Mouse (Mus musculus): ENCODE data around the gene Lyve1.
"Not testable (repeated sequence)": the region's sequence is repeated elsewhere in the genome, so short reads cannot be mapped to it uniquely, and the experiment has no call there.

The Lyve1 gene

DNA sequence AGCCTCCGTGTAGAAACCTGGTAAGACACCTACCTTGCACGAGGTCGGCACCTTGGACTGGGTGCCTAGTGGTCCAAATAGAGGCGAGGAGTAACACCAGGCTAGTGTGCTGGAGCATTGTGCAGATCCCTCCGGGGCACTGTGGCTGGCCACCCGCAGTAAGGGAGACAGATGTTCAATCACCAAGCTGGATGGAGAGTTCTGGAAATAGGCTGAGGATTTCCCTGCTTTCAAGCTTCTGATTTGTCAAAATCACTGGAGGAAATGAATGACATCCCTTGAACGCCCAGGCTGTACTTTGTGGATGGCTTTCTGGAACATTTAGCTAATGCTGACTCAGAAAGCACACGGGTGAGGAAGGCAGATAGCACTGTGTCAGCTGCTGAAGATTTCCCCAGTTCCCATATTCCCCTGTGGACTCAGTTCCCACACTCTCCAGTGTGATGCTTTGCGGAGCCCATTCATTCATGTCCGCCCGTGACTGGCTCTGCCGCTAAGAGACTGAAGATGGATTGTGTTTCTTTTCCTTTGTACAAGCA, at the start of gene Lyve1:
Lyve1 (minus strand) TSS at position 489 of the 539 bp plus-strand sequence.
- DNase-seq (ENCODE audit: low spot score in 2 of 2): no peak

DNA sequence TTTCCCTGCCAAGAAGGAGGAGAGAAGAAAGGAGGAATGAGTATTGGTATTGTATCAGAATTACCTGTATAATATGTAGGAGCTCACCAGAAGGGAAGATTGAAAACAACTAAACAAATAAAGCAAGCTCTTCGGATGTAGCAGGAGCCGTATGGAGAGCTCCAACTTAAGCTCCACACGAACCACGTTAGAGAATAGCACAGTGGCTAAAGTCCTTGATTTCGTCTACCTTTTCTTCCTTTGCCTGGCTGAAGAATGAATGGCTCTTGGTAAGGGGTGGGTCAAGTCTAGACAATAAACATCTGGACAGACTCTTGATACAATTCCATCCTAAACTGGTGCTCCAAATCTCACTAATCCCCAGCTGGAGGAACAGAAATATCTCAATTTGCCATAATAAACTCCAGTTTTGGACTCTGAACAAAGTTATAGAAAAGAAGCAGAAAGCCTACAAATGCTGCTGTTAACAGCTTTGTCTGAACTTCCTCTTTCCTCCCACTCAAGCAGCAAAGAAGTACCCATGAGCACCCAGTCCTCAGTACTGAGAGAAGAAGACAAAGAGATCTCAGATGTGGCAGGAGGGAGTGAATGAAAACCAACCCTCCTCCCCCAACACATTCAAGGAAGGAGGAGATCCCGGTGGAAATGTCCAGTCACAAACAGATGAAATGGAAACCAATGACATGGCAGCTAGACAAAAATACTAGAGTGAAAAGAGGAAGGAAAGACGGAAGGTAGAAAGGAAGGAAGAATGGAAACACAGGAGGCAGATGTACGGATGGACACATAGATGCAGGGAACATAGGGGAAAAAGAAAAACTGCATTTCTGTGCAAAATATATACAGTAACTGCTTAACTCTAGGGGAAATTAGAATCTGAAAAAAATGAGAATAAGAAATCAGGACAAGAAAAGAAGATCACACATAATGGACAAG, 45.4 kb upstream of the Lyve1 start:
- DNase-seq (ENCODE audit: low spot score in 2 of 2): no peak

DNA sequence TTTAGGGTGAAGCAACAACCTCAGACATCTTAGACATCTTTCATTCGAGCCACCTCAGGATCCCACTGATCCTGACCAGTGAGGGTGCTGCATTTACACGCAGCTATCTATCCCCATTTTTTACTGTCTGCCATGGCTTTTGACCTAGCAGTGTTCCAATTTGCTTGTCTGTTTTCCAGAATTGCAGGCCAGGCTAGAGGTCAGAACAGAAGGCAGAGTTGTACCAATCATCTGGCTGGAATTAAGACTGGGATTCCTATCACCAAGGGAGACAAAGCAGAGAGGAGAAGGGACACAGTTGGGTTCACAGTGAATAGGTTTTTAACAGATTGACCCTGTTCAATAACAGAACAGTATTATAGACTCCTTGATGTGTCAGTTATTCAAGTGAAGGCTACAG, 43.5 kb upstream of the Lyve1 start:
- DNase-seq (ENCODE audit: low spot score in 2 of 2): no peak

DNA sequence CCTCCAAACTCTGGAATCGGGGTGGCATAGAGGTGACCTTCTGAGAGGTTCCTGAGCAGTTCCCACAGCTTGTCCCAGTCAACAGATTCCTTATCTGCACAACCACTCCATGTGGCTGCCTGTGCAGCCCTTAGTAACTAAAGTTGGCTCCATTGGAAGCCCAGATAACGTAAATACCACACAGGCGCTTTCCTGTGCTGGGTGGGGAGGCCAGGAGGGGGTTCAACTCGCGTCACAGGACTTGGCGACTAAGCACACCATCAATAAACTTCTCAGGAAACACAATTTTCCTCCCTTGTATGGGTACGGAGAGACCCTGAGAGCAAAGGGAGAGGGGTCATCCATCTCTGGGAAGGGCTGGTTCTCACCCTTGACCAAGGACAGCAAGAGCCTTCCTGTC, 40.2 kb upstream of the Lyve1 start:
- no peak for DNase-seq (ENCODE audit: low spot score in 2 of 2)

DNA sequence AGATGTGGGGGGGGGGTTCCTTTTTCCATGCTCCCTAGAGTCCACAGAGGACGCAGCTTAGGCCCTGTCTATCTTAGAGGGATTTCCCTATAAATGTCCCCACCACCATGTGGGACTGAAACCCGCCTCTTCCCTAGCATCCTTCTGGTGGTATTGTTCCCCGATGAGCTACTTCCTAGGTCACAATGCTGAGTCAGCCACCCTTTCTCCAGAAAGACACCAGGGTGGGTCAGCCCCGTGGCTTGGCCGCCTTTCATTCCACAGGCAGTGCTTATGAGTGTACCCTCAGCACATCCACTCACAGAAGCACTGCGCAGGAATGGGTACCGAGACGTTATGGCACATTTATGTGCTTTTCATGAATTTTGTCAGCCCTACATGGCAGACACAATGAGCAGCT, 34.2 kb upstream of the Lyve1 start:
- no peak for DNase-seq (ENCODE audit: low spot score in 2 of 2)

DNA sequence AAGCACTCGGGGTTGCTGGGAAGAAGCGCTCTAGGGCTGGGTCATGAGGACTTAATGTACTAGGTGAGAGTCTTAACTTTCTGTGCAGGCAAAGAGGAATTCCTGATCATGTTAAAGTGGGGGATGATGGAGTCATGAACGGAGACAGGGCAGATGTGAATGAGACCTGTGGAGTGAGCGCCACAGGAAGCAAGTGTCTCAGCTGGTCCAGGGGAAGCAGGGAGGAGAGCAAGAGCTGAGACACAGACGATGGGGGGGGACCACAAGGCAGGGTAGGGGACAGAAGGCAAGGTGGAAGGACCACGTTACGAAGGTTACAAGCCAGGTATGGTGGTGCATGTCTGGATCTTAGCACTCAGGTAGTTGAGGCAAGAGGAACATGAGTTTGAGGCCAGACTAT, 33.4 kb upstream of the Lyve1 start:
- DNase-seq (ENCODE audit: low spot score in 2 of 2): no peak

DNA sequence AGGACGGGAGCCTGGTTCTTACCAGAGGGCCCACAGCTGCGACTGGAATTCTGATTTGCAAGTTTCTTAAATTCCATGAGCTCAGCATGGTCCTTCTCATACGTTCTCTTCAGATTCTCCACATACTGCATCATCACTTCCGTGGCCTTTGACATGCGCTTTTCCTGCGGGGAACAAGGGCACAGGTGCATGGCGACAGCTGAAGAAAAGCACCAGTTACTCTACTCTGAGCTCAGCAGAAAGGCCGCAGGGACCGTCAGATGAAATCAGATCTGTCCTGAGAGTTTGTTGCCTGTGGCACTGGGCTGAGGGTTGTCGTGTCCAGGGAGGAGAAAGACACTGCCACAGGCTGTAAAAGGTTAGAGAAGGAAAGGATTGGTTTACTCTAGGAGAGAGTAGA, 32.7 kb upstream of the Lyve1 start:
- not testable (repeated sequence) for DNase-seq (ENCODE audit: low spot score in 2 of 2)

DNA sequence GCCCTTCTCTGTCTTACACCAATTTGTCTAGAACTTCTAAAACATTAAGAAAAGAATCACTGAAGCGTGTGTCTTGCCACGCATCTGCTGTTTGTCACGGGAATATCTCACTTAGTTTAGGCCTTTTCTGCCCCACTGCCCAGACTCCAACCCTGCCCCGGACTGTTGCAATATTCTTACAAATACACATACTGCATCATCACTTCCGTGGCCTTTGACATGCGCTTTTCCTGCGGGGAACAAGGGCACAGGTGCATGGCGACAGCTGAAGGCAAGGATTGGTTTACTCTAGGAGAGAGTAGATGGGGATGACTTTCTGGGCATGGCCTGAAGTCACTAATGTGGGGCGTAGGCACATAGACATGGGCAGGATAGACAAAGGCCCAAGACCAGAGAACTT, 31.6 kb upstream of the Lyve1 start:
- no peak for DNase-seq (ENCODE audit: low spot score in 2 of 2)

DNA sequence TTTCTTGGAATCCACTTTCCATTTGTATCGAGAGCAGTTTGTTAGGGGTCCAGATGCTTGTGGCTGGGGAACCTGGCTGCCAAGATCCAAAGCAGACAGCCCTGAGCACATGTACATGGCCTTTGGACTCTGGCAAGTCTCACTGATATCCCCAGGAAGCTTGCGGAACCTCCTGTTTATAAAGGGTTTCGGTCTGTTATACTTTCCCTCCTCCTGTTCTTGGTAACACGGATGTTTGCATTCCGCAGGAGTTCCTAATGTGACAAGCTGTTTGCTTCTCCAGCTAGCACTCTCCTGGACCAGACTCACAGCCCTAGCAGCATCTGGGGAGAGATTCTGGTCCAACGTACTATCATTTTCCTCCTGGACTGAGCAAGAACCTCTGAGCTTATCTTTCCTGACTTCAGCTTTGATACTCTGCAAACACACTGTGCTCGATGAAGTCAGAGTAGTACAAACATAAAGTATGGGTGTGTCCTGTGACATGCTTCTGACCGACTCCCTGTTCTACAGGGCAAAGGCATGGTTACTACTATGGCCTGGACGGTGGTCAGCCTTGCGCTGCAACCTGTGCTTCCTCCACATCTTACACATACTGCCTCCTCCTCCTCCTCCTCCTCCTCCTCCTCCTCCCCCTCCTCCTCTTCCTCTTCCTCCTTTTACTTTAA, 31.0 kb upstream of the Lyve1 start:
- no peak for DNase-seq (ENCODE audit: low spot score in 2 of 2)

DNA sequence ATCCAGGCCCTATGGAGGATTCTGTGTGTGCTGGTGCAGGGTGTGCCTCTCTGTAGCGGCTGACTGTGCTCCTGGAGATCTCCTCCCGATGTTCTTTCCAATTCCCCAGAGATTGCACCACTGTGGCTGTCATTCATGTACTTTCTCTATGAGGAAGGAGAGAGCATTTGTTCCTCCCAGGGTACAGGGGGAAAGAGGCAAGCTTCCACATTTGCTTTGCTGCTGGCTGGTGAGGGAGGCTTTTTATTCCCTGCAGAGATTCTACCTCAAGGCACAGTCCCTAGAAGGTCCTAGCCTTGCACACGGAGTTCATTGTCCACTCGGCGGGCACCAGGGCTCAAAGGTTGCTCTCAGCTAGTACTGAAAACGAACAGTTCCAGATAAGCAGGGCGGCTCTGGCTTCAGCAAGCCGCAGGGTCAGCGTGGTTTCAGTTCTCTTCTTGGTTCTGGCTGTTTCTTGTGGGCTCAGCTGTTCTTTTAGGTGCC, 28.5 kb upstream of the Lyve1 start:
- DNase-seq (ENCODE audit: low spot score in 2 of 2): peak in 1 of 2 experiments; percentile 17

DNA sequence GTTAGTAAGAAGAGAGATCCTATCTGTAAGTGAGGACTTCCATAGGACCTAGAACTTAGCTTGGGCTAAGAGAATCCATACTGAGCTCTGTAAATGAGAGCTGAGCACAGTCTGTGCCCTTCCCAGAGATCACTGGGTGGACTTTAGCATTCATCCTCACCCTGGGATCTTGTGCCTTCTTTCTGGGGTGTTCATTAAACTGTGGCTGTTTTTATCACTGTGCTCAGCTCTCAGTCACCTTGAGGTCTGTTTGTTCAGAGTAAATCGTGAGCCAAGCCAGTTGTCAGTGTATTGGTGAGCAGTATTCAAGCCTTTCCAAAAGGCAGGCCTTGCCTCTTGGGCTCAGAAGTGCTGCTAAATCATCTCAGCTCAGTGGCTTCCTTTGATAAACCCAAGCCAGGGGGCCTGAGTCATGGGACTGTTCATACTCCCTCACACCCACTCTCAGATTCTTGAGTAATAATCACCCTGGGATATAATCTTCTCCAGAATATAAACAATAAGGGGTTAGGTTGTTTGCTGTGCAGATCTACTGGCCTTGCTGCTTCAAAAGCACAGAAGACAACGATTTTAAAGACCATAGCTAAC, 18.8 kb upstream of the Lyve1 start:
- no peak for DNase-seq (ENCODE audit: low spot score in 2 of 2)

DNA sequence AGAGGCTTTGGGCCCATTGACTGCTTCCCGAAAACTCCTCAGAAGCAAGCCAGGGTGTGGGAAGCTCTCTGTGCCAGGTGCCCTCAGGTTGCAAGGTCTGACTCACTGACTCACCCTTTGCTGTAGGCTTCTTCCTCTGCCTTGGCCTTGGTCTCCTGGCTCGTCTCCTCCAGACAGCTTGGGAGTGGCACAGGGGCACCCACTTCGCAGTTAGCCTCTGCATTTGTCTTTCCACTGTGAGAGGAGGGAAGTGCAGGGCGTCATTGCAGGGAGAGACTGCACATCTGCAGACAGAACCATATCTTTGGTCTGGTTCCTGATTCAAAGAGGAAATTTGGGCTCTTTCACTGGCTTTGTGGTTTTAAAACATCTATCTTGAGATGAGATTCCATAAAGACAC, 15.0 kb upstream of the Lyve1 start:
- DNase-seq (ENCODE audit: low spot score in 2 of 2): no peak

DNA sequence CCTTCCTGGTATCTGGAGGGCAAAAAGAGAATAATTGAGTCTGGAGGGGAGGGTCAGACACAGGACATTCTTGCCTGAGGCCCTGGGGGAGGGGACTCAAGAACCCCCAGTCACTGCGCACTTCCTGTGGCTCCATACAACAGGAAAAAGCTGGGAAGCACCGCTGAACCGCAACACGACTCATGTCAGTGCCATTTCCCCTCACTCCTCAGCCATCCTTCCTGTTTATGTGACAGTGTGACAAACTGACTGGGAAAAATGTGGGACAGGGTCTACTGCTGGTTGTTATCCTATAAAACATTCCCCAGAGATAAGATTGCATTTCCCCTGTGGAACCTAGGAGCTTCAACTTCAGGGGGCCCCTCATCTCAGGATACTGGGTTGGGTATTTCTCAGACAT, 13.9 kb upstream of the Lyve1 start:
- no peak for DNase-seq (ENCODE audit: low spot score in 2 of 2)

DNA sequence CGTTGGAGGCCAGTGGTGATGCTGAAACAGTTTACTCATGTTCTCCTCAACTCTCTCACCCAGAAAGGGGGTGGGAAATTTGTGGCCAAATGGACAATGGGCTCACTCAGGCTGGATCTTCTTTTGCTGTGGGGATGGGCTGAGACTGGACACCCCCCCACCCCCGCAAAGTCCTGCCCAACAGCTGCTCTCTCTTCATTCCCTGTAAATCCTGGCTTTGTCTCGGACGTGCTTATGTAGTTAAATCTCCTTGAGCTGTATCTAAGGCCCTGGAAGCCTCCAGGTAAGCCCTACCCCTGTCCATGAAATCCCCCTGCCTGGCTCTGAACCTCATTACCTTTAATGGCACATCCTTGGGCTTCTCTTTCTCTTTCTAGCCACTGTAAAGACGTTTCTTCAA, 5.8 kb upstream of the Lyve1 start:
- no peak for DNase-seq (ENCODE audit: low spot score in 2 of 2)

DNA sequence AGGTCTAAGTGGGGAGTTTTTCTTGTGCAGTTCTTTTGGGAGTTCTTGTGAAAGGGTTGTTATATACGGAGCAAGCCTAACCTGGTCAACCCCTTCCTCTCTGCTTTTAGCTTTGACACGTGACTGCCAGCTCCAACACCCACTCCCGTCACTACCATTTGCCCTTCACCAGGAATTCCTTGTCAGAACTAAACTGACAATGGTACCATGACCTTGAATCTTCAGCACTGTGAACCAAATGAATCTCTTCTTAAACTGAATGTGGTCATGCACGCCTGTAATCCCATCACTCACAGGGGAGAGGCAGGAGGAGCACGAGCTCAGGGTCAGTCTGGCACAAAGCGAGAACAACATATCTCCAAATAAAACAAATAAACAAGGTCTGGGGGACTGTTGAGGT, 4.1 kb upstream of the Lyve1 start:
- DNase-seq (ENCODE audit: low spot score in 2 of 2): no peak

DNA sequence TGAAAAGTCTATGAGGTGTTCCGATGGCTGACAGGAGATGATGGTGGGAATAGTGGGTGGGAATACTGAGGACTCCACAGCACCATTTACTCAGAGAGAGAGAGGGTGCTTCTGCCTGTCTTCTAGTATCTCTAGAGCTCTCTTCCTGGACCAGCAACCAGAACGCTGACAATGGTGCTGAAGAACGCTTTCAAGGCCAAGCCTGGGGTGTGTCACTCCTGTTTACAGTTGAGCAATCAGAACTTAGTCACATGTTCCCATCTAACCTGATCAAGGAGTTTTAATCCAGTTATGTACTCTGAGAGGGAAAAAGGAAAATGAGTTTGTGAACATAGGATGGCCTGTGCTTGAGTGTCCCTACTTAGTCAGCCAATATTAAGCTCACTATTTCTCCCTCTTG, 3.0 kb upstream of the Lyve1 start:
- no peak for DNase-seq (ENCODE audit: low spot score in 2 of 2)

DNA sequence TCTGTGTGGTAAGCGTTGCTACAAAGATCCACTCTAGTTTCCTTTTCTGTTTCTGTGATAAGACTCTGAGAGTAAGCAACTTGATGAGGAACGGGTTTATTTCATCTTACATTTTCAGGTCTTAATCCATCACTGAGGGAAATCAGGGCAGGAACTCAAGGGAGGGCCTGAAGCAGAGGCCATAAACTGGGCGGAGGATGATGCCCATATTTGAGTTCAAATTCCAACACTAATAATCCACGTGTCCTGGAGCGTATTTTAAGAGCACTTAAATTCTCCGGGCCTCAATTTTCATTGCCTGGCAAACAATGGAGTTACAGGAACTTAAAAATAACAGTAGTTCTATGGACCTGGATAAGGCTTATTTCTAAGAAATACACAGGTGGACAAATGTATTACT, 2.5 kb upstream of the Lyve1 start:
- no peak for DNase-seq (ENCODE audit: low spot score in 2 of 2)

DNA sequence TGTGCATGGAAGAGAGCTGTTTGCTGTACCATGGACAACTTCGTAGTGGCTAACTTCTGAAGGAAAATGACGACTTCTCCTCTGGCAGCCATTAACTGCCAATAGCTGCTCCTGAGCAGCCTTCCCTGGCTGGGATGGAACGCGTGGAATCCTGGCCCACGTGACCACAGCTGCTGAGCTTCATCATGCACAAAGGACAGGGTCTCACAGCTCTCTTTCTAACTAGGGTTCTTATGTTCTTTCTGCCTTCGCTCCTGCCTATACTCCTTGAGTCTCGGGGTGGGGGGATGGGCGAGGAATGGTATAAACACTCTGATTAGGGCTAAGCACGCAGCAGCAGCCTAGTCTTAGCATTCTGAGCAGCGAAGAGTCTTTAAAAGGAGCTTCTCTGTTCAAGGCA, 2.0 kb upstream of the Lyve1 start:
- no peak for DNase-seq (ENCODE audit: low spot score in 2 of 2)

DNA sequence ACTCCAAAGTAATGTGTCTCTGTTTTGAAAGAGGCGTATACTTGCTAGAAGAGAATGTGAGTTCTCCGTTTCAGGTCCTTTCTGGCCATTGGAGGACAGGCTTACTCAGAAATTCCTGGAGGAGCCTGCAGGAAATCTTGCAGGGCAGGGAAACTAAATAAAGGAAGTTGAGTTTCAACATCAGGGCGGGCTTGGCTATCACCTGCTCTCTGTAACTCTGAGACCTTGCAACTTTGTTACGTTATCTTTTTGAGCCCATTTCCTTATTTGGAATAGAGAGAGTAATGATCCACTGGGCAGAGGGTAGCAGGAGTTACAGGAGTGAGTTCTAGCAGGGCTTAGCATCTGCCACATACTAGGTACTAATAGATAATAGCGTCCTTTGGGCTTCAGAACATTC, 2.9 kb downstream of the Lyve1 start:
- no peak for DNase-seq (ENCODE audit: low spot score in 2 of 2)

DNA sequence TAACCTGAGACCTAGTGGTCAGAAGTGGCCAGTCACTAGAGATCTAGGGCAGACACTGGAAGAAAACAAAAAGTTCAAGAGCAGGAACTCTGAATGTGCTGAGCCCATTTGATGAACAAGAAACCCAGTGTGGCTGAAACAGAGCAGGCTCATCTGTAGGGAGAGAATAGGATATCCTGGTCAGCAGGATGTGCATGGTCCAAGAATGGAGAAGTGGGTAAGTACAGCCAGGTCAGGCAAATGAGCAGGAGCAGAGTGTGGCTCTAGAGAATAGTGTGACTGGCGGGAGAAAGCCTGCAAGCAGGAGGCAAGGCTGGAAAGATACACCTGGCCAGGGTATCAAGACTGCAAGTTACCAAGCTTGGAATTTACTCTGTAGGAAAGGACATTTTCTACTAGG, 7.4 kb downstream of the Lyve1 start:
- no peak for DNase-seq (ENCODE audit: low spot score in 2 of 2)

DNA sequence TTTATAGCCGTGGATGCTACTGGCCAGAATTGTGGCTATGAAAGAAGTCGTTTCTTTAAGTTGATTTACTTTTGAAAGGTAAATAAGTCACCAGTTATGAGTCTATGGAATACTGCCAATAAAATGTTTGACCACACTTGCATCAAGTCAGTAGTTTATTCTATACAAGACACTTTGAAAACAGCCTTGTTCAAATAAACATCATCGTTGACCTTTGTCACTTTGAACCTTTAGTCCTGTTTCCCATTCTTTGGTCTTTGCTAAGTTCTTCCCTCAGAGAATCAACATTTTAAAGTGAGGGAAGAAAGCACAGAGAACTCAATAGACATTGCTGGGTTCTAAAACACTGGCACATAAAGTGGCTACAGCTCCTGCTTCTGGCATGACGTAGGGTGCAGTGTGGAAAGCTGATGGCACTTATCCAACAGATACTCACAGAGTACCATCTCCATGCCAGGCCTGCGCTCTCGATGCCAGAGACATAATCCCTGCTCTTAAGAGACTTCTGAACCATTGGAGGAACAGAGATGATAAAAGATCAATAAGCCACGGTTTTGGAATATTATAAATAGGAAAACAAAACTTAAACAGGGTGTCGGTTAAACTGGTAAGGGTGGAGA, 8.0 kb downstream of the Lyve1 start:
- no peak for DNase-seq (ENCODE audit: low spot score in 2 of 2)

DNA sequence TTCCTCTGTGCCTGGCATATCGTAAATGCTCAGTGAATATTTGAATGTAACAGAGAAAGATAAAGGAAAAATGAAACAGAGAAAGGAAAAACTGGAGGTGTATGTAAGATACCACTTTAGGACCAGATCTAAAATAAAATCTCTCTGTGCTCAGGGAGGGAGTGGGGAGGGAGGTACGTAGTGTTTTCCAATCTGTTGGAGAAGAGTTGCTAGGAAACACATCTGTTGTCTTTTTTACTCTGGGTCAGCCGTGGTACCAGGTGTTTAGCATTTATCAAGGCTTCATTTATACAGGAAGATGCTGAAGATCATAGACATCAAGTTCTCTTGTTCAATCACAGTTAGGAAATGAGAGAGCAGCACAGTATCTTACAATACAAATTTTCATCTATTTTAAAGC, 8.5 kb downstream of the Lyve1 start:
- DNase-seq (ENCODE audit: low spot score in 2 of 2): peak; percentile 27 to 39
